Mouse (Mus musculus): ENCODE results near the gene Bmp2k. TPM values are rescaled to one million over a fixed set of nuclear protein-coding genes. Genes with fewer than 3 reads are reported as not detected.

The Bmp2k gene
- polyA plus RNA-seq, 1 experiment from 2014 or later: 15.7 TPM

DNA sequence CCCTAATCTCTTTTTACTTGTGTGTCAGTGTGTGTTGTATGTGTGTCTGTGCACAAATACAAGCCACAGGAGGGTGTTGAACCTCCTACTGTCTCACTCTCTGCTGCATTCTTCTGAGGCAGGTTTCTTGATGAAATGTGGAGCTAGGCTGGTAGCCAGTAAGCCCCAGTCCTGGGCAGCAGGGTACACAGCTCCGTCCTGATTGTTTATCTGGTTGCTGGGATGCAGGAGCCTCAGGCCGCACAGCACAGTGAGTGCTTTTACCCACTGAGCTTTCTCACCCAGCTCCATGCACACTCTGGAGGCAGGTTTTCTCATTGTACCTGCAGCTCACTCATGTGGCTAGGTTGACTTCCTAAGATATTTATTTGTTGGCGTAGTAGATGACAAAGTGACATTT, 63.4 kb downstream of the Bmp2k start:
- no peak overlapping the region for H3K27ac ChIP-seq (ENCODE audit: low read depth)

DNA sequence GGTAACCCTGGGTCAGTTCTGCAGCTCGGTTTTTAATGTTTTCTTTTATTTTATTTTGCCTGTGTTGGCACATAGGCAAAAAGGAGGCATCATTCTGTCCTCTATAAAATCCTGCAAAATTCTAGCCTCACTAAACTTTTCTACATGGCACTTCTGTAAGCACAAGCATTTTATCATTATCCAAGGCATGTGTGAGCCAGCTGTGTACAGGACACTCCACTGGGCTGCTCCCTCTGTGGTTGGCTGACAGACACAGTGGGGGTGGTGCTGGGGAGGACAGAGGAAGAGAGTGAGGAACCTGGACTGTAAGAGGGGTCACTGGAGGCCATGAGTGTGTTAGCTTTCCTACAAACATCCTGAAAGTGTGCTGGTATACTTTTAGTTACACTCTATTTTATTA, 64.6 kb downstream of the Bmp2k start:
- Histone ChIP-seq H3K4me3 (ENCODE audit: low read depth, low read length) (no peak overlapping the region), H3K9me3 (ENCODE audit: control insufficient read depth, low read length) (no peaks in the 10 kb centered on the region), H3K4me2 (ENCODE audit: low read length) (no peak overlapping the region), H3K9ac (ENCODE audit: low read length) (no peak overlapping the region), H3K4me1 (replicated peaks; ENCODE audit: control insufficient read depth, insufficient read depth, low read length) (0 out of 2 replicates have a peak, but pooled peaks cover 4% of the 10 kb centered on the region), H3K36me3 (ENCODE audit: control insufficient read depth, insufficient read depth, low read length) (peaks cover 48% of the 10 kb centered on the region), H3K27me3 (replicated peaks; ENCODE audit: control insufficient read depth, insufficient read depth, low read length) (no peaks in the 10 kb centered on the region), H3K27ac (ENCODE audit: low read depth) (no peak overlapping the region)
- ATAC-seq (replicated peaks; ENCODE audit: low FRiP score, low TSS enrichment, low read depth) (no peak), DNase-seq (ENCODE audit: low spot score) (peak; percentile 28)
- WGBS: 53% methylated on average over 1 of the region's 1 CpGs

More for the DNA sequence above, 63.4 kb downstream of the Bmp2k start:
- WGBS: 61% methylated on average over 3 of the region's 3 CpGs
- no peak overlapping the region for H3K9ac ChIP-seq (ENCODE audit: low read length)
- no peaks in the 10 kb centered on the region for H3K9me3 ChIP-seq (ENCODE audit: control insufficient read depth, low read length)
- H3K4me3 ChIP-seq (ENCODE audit: low read depth, low read length): no peak overlapping the region
- H3K4me1 ChIP-seq (replicated peaks; ENCODE audit: control insufficient read depth, insufficient read depth, low read length): 0 out of 2 replicates have a peak, but pooled peaks cover 5% of the 10 kb centered on the region
- peaks cover 44% of the 10 kb centered on the region for H3K36me3 ChIP-seq (ENCODE audit: control insufficient read depth, insufficient read depth, low read length)
- H3K27me3 ChIP-seq (replicated peaks; ENCODE audit: control insufficient read depth, insufficient read depth, low read length): no peaks in the 10 kb centered on the region
- ATAC-seq (replicated peaks; ENCODE audit: low FRiP score, low TSS enrichment, low read depth): no peak
- no peak overlapping the region for H3K4me2 ChIP-seq (ENCODE audit: low read length)
- peak; percentile 47 for DNase-seq (ENCODE audit: low spot score)

DNA sequence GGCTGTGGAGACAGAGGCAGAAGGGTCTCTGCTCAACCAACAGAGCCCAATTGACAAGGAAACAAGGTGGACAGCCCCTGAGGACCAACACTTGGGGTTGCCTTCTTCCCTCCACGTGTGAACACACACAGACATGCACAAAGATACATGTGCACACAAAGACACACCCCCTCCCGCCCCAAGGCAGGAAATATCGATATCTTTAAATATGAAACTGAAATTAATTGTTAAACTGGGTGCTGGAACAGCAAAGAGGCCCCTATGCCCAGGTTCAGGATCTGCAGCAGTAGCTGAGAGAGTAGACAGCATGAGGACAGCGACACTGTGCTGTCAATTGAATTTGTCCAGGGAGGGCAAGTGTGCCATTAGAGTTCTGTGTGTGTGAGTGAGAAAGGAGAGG, 68.3 kb downstream of the Bmp2k start:
- no peak overlapping the region for H3K4me3 ChIP-seq (ENCODE audit: low read depth, low read length)
- ATAC-seq (replicated peaks; ENCODE audit: low FRiP score, low TSS enrichment, low read depth) (no peak), DNase-seq (ENCODE audit: low spot score) (no peak)
- H3K4me1 ChIP-seq (replicated peaks; ENCODE audit: control insufficient read depth, insufficient read depth, low read length): no peaks in the 10 kb centered on the region
- no peaks in the 10 kb centered on the region for H3K9me3 ChIP-seq (ENCODE audit: control insufficient read depth, low read length)
- H3K27me3 ChIP-seq (replicated peaks; ENCODE audit: control insufficient read depth, insufficient read depth, low read length): no peaks in the 10 kb centered on the region
- no peak overlapping the region for H3K27ac ChIP-seq (ENCODE audit: low read depth)
- peaks cover 57% of the 10 kb centered on the region for H3K36me3 ChIP-seq (ENCODE audit: control insufficient read depth, insufficient read depth, low read length)
- H3K9ac ChIP-seq (ENCODE audit: low read length): no peak overlapping the region
- WGBS: 90% methylated on average over 4 of the region's 4 CpGs
- H3K4me2 ChIP-seq (ENCODE audit: low read length): no peak overlapping the region

DNA sequence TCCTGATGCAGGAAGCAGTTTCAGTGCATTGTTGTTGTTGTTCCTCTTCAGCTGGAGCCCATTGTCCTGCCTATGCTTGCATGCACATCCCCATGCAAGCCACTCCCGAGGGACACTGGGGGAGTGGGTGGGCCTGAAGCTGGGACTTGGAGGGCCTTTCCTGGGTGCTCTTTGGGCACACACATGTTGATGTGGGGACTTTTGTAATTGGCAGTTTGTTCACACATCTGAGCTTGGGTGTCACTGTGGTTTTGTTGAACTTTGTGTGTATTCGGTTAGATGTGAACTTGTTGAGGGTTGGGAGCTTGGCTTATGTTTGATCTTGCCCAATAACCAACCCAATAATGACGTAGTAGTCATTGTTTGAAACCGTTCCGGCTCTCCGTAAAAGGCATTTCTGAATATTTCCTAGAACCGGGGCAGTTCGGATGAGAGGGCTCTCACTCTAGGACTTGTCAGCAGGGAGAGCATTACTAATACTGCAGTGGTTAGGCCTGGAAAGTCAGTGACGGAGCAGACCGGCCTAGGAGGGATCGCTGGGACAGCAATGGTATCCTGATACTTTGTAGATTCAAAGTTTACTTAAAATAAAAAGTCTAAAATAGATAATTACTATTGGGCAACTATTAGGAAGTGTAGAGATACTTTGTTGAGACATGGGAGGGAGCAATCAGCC, 78.1 kb downstream of the Bmp2k start:
- Histone ChIP-seq H3K4me2 (ENCODE audit: low read length) (no peak overlapping the region), H3K36me3 (ENCODE audit: control insufficient read depth, insufficient read depth, low read length) (no peaks in the 10 kb centered on the region; the same call in 1 of the 2 replicates), H3K4me1 (replicated peaks; ENCODE audit: control insufficient read depth, insufficient read depth, low read length) (no peaks in the 10 kb centered on the region), H3K4me3 (ENCODE audit: low read depth, low read length) (no peak overlapping the region), H3K27ac (ENCODE audit: low read depth) (no peak overlapping the region), H3K9me3 (ENCODE audit: control insufficient read depth, low read length) (no peaks in the 10 kb centered on the region), H3K27me3 (replicated peaks; ENCODE audit: control insufficient read depth, insufficient read depth, low read length) (no peaks in the 10 kb centered on the region), H3K9ac (ENCODE audit: low read length) (no peak overlapping the region)
- DNase-seq (ENCODE audit: low spot score) (no peak), ATAC-seq (replicated peaks; ENCODE audit: low FRiP score, low TSS enrichment, low read depth) (no peak)
- 93% methylated on average over 11 of the region's 11 CpGs for WGBS

DNA sequence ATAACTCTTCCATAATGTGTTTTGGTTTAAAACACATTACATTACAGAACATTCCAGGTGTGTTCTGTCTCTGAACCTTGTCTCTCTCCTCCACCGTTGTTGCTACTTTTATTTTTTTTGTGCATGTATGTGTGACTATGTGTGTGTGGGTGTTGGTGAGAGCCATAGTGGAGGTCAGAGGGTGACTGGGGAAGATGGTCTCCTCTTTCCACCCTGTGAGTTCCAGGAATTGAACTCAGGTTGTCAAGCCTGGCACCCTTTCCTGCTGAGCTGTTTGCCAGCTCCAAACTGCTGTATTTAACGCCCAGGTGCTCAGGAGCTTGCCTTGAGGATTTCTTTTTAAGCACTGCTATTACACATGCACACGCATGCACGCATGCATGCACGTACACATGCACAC, 78.7 kb downstream of the Bmp2k start:
- H3K9ac ChIP-seq (ENCODE audit: low read length): no peak overlapping the region
- DNase-seq (ENCODE audit: low spot score): no peak
- no peak overlapping the region for H3K27ac ChIP-seq (ENCODE audit: low read depth)
- H3K4me1 ChIP-seq (replicated peaks; ENCODE audit: control insufficient read depth, insufficient read depth, low read length): no peaks in the 10 kb centered on the region
- no peak for ATAC-seq (replicated peaks; ENCODE audit: low FRiP score, low TSS enrichment, low read depth)
- 82% methylated on average over 5 of the region's 5 CpGs for WGBS
- H3K9me3 ChIP-seq (ENCODE audit: control insufficient read depth, low read length): no peaks in the 10 kb centered on the region
- H3K36me3 ChIP-seq (ENCODE audit: control insufficient read depth, insufficient read depth, low read length): no peaks in the 10 kb centered on the region; the same call in 1 of the 2 replicates
- no peaks in the 10 kb centered on the region for H3K27me3 ChIP-seq (replicated peaks; ENCODE audit: control insufficient read depth, insufficient read depth, low read length)
- no peak overlapping the region for H3K4me3 ChIP-seq (ENCODE audit: low read depth, low read length)
- H3K4me2 ChIP-seq (ENCODE audit: low read length): no peak overlapping the region

DNA sequence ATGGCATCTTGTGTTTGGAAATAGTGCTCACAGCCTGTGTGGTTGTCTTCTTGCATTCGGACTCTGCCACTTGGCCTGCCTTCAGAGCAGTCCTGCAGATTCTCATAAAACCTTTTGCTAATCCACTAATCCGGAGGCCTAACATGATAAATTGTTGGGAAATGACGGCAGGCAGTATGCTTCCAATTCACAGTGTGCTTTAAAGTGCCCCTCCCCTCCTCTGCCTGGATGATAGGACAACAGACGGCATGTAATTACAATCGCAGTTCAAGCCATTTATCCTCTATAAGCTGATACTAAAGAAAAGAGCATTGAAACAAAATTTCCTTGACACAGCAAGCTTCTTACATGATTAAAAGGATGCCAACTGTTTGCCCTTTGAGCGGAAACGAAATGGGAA, 80.2 kb downstream of the Bmp2k start:
- H3K36me3 ChIP-seq (ENCODE audit: control insufficient read depth, insufficient read depth, low read length): no peaks in the 10 kb centered on the region
- H3K9ac ChIP-seq (ENCODE audit: low read length): no peak overlapping the region
- H3K27me3 ChIP-seq (replicated peaks; ENCODE audit: control insufficient read depth, insufficient read depth, low read length): no peaks in the 10 kb centered on the region
- no peak overlapping the region for H3K4me2 ChIP-seq (ENCODE audit: low read length)
- WGBS: 67% methylated on average over 7 of the region's 7 CpGs
- ATAC-seq (replicated peaks; ENCODE audit: low FRiP score, low TSS enrichment, low read depth) (no peak), DNase-seq (ENCODE audit: low spot score) (no peak)
- no peaks in the 10 kb centered on the region for H3K9me3 ChIP-seq (ENCODE audit: control insufficient read depth, low read length)
- H3K27ac ChIP-seq (ENCODE audit: low read depth): no peak overlapping the region
- no peak overlapping the region for H3K4me3 ChIP-seq (ENCODE audit: low read depth, low read length)
- H3K4me1 ChIP-seq (replicated peaks; ENCODE audit: control insufficient read depth, insufficient read depth, low read length): no peaks in the 10 kb centered on the region

DNA sequence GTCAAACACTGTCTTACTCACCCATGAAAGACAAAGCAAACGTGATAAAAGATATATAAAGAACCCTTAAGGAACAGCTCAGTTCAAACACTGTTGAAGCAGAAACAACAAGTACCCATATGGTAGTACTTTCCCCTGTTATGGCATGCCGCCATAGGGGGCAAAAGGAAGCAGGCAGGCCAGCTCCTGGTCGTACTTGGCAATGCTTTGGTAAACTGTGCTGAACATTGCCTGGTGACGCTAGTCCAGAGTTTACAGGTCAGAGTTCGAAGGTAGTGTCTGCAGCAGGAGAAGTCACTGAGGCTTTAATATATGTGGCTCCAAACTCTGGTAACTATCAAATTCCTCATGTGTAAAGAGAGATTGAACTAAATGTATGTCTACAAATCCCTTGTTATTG, 81.2 kb downstream of the Bmp2k start:
- no peaks in the 10 kb centered on the region for H3K27me3 ChIP-seq (replicated peaks; ENCODE audit: control insufficient read depth, insufficient read depth, low read length)
- 82% methylated on average over 5 of the region's 5 CpGs for WGBS

DNA sequence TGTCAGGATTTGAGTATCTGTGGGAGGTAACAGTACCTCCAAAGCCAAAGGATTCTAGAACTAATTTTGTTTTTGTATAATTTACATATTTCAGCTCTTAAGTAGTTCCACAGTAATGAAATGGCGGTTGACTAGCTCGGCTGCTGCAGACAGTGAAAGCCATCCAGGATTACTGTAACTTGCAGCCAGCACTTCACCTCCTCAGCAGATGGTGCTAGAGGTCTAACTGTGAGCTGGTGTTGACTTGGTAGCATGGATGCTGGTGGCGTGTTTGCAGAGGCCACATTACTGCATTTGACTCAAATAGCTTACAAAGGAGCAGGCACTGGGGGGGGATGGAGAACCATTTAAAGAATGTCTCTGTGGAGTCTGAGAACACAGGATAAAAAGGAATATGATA, 84.0 kb downstream of the Bmp2k start:
- ATAC-seq (replicated peaks; ENCODE audit: low FRiP score, low TSS enrichment, low read depth) (no peak), DNase-seq (ENCODE audit: low spot score) (no peak)
- Histone ChIP-seq H3K27me3 (replicated peaks; ENCODE audit: control insufficient read depth, insufficient read depth, low read length) (no peaks in the 10 kb centered on the region), H3K4me2 (ENCODE audit: low read length) (no peak overlapping the region), H3K9me3 (ENCODE audit: control insufficient read depth, low read length) (no peaks in the 10 kb centered on the region), H3K9ac (ENCODE audit: low read length) (no peak overlapping the region), H3K27ac (ENCODE audit: low read depth) (no peak overlapping the region), H3K4me1 (replicated peaks; ENCODE audit: control insufficient read depth, insufficient read depth, low read length) (no peaks in the 10 kb centered on the region), H3K36me3 (ENCODE audit: control insufficient read depth, insufficient read depth, low read length) (peaks cover 3% of the 10 kb centered on the region), H3K4me3 (ENCODE audit: low read depth, low read length) (no peak overlapping the region)
- WGBS: 72% methylated on average over 3 of the region's 3 CpGs

More for the DNA sequence above, 81.2 kb downstream of the Bmp2k start:
- no peaks in the 10 kb centered on the region for H3K9me3 ChIP-seq (ENCODE audit: control insufficient read depth, low read length)
- H3K9ac ChIP-seq (ENCODE audit: low read length): no peak overlapping the region
- no peak overlapping the region for H3K4me3 ChIP-seq (ENCODE audit: low read depth, low read length)
- H3K4me2 ChIP-seq (ENCODE audit: low read length): no peak overlapping the region
- ATAC-seq (replicated peaks; ENCODE audit: low FRiP score, low TSS enrichment, low read depth) (no peak), DNase-seq (ENCODE audit: low spot score) (no peak)
- no peaks in the 10 kb centered on the region for H3K36me3 ChIP-seq (ENCODE audit: control insufficient read depth, insufficient read depth, low read length)
- H3K4me1 ChIP-seq (replicated peaks; ENCODE audit: control insufficient read depth, insufficient read depth, low read length): no peaks in the 10 kb centered on the region
- no peak overlapping the region for H3K27ac ChIP-seq (ENCODE audit: low read depth)

DNA sequence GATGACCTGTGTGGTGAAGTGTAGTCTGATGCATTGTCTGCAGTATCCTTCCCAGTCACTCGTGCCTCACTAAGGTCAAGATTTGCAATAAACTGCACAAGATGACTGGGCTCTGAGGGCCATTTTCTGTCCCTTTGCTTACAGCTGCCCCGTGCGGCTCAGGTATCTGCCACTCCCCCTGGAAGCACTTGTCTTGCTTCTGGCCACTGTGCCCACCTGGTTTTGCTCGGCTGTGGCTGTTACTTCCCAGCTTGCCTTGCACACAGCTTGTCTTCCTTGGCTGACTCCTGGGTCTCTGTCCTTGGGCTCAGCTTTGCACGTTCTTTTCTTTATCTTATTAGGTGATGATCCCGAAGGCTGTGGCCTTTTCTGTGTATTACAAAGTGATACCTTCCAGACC, 86.2 kb downstream of the Bmp2k start:
- H3K4me1 ChIP-seq (replicated peaks; ENCODE audit: control insufficient read depth, insufficient read depth, low read length): no peaks in the 10 kb centered on the region
- ATAC-seq (replicated peaks; ENCODE audit: low FRiP score, low TSS enrichment, low read depth) (no peak), DNase-seq (ENCODE audit: low spot score) (no peak)
- peaks cover 21% of the 10 kb centered on the region for H3K36me3 ChIP-seq (ENCODE audit: control insufficient read depth, insufficient read depth, low read length)
- H3K27ac ChIP-seq (ENCODE audit: low read depth): no peak overlapping the region
- H3K4me2 ChIP-seq (ENCODE audit: low read length): no peak overlapping the region
- no peaks in the 10 kb centered on the region for H3K9me3 ChIP-seq (ENCODE audit: control insufficient read depth, low read length)
- no peak overlapping the region for H3K4me3 ChIP-seq (ENCODE audit: low read depth, low read length)
- no peaks in the 10 kb centered on the region for H3K27me3 ChIP-seq (replicated peaks; ENCODE audit: control insufficient read depth, insufficient read depth, low read length)
- WGBS: 87% methylated on average over 6 of the region's 6 CpGs
- H3K9ac ChIP-seq (ENCODE audit: low read length): no peak overlapping the region
